Comparison of ENCODE assay signal across 8 mouse cellular contexts in genomic region chr17:33685249-33685653, GRCm38 (mm10). TPM values are rescaled to one million over a fixed set of nuclear protein-coding genes. Genes with fewer than 3 reads are reported as not detected.
DNase-seq lines count a peak whose midpoint lies in the region; ATAC-seq and TF ChIP-seq lines count a peak whose summit lies in the region.

No protein-coding gene starts in this region.

- TF ChIP-seq CTCF in G1E (IDR thresholded peaks at IDR 0.05; ENCODE audit: low read depth, low read length): no peak

- peak overlapping the region; percentile 65 for H3K4me2 ChIP-seq in forebrain, embryonic 16.5 days (ENCODE audit: low read length)
- H3K4me2 ChIP-seq in lung, embryonic 15.5 days: peak overlapping the region; percentile 86

- H3K4me3 ChIP-seq in G1E (ENCODE audit: low read depth, low read length): peak overlapping the region; percentile 91
- peak overlapping the region; percentile 95 for H3K4me3 ChIP-seq in forebrain, embryonic 16.5 days (replicated peaks; ENCODE audit: low read length)
- H3K4me3 ChIP-seq in lung, embryonic 15.5 days: peak overlapping the region; percentile 84

- no peaks in the 10 kb centered on the region for H3K9me3 ChIP-seq in G1E (replicated peaks)
- no peaks in the 10 kb centered on the region for H3K9me3 ChIP-seq in forebrain, embryonic 16.5 days (ENCODE audit: control insufficient read depth, low read length)
- no peaks in the 10 kb centered on the region for H3K9me3 ChIP-seq in lung, embryonic 15.5 days

- H3K36me3 ChIP-seq in G1E (replicated peaks): peaks cover 44% of the 10 kb centered on the region
- no peaks in the 10 kb centered on the region for H3K36me3 ChIP-seq in forebrain, embryonic 16.5 days (ENCODE audit: control insufficient read depth, insufficient read depth)
- H3K36me3 ChIP-seq in lung, embryonic 15.5 days: no peaks in the 10 kb centered on the region

- peak overlapping the region; percentile 98 for H3K27ac ChIP-seq in forebrain, embryonic 16.5 days (ENCODE audit: low read length)
- peak overlapping the region; percentile 92 for H3K27ac ChIP-seq in lung, embryonic 15.5 days

- WGBS in forebrain, embryonic 16.5 days: under 1% methylated on average over 42 of the region's 42 CpGs
- WGBS in lung, embryonic 15.5 days: under 1% methylated on average over 42 of the region's 42 CpGs

- peak; percentile 82 for ATAC-seq in G1E (ENCODE audit: extremely low read depth, insufficient number of reproducible peaks, low FRiP score, poor library complexity, severe bottlenecking)
- ATAC-seq in forebrain, embryonic 16.5 days: peak; percentile 98
- ATAC-seq in lung, embryonic 15.5 days (ENCODE audit: borderline replicate concordance, extremely low read depth, low FRiP score, low TSS enrichment): peak; percentile 98

- no peaks in the 10 kb centered on the region for H3K27me3 ChIP-seq in G1E (ENCODE audit: insufficient read depth, low read length)
- no peaks in the 10 kb centered on the region for H3K27me3 ChIP-seq in forebrain, embryonic 16.5 days (replicated peaks; ENCODE audit: control insufficient read depth, insufficient read depth, low read length)
- no peaks in the 10 kb centered on the region for H3K27me3 ChIP-seq in lung, embryonic 15.5 days

- peak overlapping the region; percentile 98 for H3K9ac ChIP-seq in forebrain, embryonic 16.5 days (replicated peaks; ENCODE audit: low read depth, low read length)
- peak overlapping the region; percentile 91 for H3K9ac ChIP-seq in lung, embryonic 15.5 days

- peak; percentile 92 for DNase-seq in G1E (ENCODE audit: low spot score)
- DNase-seq in cerebellum, adult 18-20 months: peak; percentile 97 to 98
- peak; percentile 99 for DNase-seq in heart, postnatal 4 days
- DNase-seq in layer of hippocampus, adult 8-10 months (ENCODE audit: low spot score in 2 of 2): peak; percentile 95 to 97
- peak; percentile 97 for DNase-seq in ovary, adult 18-20 months (ENCODE audit: low spot score)
- peak; percentile 97 for DNase-seq in thymus, postnatal 0 days (ENCODE audit: low spot score)

- H3K4me1 ChIP-seq in G1E (ENCODE audit: insufficient read depth, low read depth, low read length): peaks cover 34% of the 10 kb centered on the region
- H3K4me1 ChIP-seq in forebrain, embryonic 16.5 days (replicated peaks; ENCODE audit: control insufficient read depth, insufficient read depth, low read length): peaks cover 31% of the 10 kb centered on the region
- H3K4me1 ChIP-seq in lung, embryonic 15.5 days: peaks cover 32% of the 10 kb centered on the region

RNA-seq across cellular contexts. Expression of gene Hnrnpm, which starts 1.4 kb away (rescaled TPM):
- 329 and 356 TPM in 2 replicates for total RNA-seq in G1E (2014; fragmentation: Nextera tagmentation)
- total RNA-seq in G1E (2017): 284 and 397 TPM in 2 replicates
- 1,176 and 1,322 TPM in 2 replicates for polyA plus RNA-seq in G1E (2012)
- 255 and 258 TPM in 2 replicates for polyA plus RNA-seq in forebrain, embryonic 16.5 days (2015; fragmentation: Nextera tagmentation; extraction: Ambion mirVana)
- 100 to 1,000 TPM; 154 to 180 TPM for total RNA-seq in heart, postnatal 4 days (2021)
- total RNA-seq in layer of hippocampus, adult 8-10 months (2022): 100 to 1,000 TPM; 131 to 157 (median 141) TPM
- 325 and 344 TPM in 2 replicates for polyA plus RNA-seq in lung, embryonic 15.5 days (2015; fragmentation: Nextera tagmentation; extraction: Ambion mirVana)
- 317 and 345 TPM in 2 replicates for polyA plus RNA-seq in thymus, postnatal 0 days (2015; fragmentation: Nextera tagmentation; extraction: Ambion mirVana)

RNA-seq across cellular contexts. Expression of gene March2, which starts 33.2 kb away (rescaled TPM):
- total RNA-seq in G1E (2014; fragmentation: Nextera tagmentation): 102 and 120 TPM in 2 replicates
- total RNA-seq in G1E (2017): 71.8 and 75.3 TPM in 2 replicates
- 19.0 and 33.3 TPM in 2 replicates for polyA plus RNA-seq in G1E (2012)
- 73.0 and 77.8 TPM in 2 replicates for polyA plus RNA-seq in forebrain, embryonic 16.5 days (2015; fragmentation: Nextera tagmentation; extraction: Ambion mirVana)
- total RNA-seq in heart, postnatal 4 days (2021): 10 to 100 TPM; 84.4 to 96.9 TPM
- 10 to 100 TPM; 73.7 to 87.2 (median 80.7) TPM for total RNA-seq in layer of hippocampus, adult 8-10 months (2022)
- 58.8 and 60.7 TPM in 2 replicates for polyA plus RNA-seq in lung, embryonic 15.5 days (2015; fragmentation: Nextera tagmentation; extraction: Ambion mirVana)
- 83.3 and 90.7 TPM in 2 replicates for polyA plus RNA-seq in thymus, postnatal 0 days (2015; fragmentation: Nextera tagmentation; extraction: Ambion mirVana)

RNA-seq across cellular contexts. Expression of gene Pram1, which starts 47.4 kb away (rescaled TPM):
- 2.0 and 3.3 TPM in 2 replicates for total RNA-seq in G1E (2014; fragmentation: Nextera tagmentation)
- total RNA-seq in G1E (2017): 0.11 TPM in 1 of 2 replicates, not detected in the other
- polyA plus RNA-seq in G1E (2012): 0.24 TPM in 1 of 2 replicates, not detected in the other
- 0.52 TPM in 1 of 2 replicates, not detected in the other for polyA plus RNA-seq in forebrain, embryonic 16.5 days (2015; fragmentation: Nextera tagmentation; extraction: Ambion mirVana)
- total RNA-seq in heart, postnatal 4 days (2021): not detected
- total RNA-seq in layer of hippocampus, adult 8-10 months (2022): 1 to 10 TPM in 2 of 4 experiments, under 1 TPM in 2; 0.36 to 1.3 (median 0.96) TPM
- 0.97 and 1.1 TPM in 2 replicates for polyA plus RNA-seq in lung, embryonic 15.5 days (2015; fragmentation: Nextera tagmentation; extraction: Ambion mirVana)
- 0.48 and 0.60 TPM in 2 replicates for polyA plus RNA-seq in thymus, postnatal 0 days (2015; fragmentation: Nextera tagmentation; extraction: Ambion mirVana)

RNA-seq across cellular contexts. Expression of gene Zfp414, which starts 56.4 kb away (rescaled TPM):
- total RNA-seq in G1E (2014; fragmentation: Nextera tagmentation): 34.7 and 66.1 TPM in 2 replicates
- 14.7 and 26.3 TPM in 2 replicates for total RNA-seq in G1E (2017)
- 111 and 116 TPM in 2 replicates for polyA plus RNA-seq in G1E (2012)
- polyA plus RNA-seq in forebrain, embryonic 16.5 days (2015; fragmentation: Nextera tagmentation; extraction: Ambion mirVana): 49.0 and 58.2 TPM in 2 replicates
- total RNA-seq in heart, postnatal 4 days (2021): 10 to 100 TPM; 25.4 to 27.5 TPM
- 10 to 100 TPM; 51.2 to 62.6 (median 52.6) TPM for total RNA-seq in layer of hippocampus, adult 8-10 months (2022)
- polyA plus RNA-seq in lung, embryonic 15.5 days (2015; fragmentation: Nextera tagmentation; extraction: Ambion mirVana): 36.6 and 40.6 TPM in 2 replicates
- 40.3 and 42.6 TPM in 2 replicates for polyA plus RNA-seq in thymus, postnatal 0 days (2015; fragmentation: Nextera tagmentation; extraction: Ambion mirVana)

Comparison
In these comparisons a context has a peak if more than half of its experiments do, and no peak if none do; other contexts are left out.
1. Peak in every context shown above with its lines: DNase-seq, ATAC-seq, H3K4me3 ChIP-seq and H3K27ac ChIP-seq.